Mouse (Mus musculus): ENCODE results near the gene Nmrk1. TPM values are rescaled to one million over a fixed set of nuclear protein-coding genes. Genes with fewer than 3 reads are reported as not detected.

Gene Nmrk1
- total RNA-seq, 2 experiments from 2014 or later, result 2.6 to 3.0 TPM

- intact Hi-C loops (cut with DNase I), result no loop called here
- DNase-seq, result no peak
Measured at GRCm38 (mm10) chr19:18692768-18693167, 61.0 kb downstream of the Nmrk1 start.

- intact Hi-C loops (cut with DNase I), result no loop called here
- DNase-seq, result no peak
Measured at GRCm38 (mm10) chr19:18695116-18695515, 63.4 kb downstream of the Nmrk1 start.

- no peak for DNase-seq
- intact Hi-C loops (cut with DNase I), result no loop called here
Measured at GRCm38 (mm10) chr19:18695552-18695951, 63.8 kb downstream of the Nmrk1 start.

Other genes with a start within 250 kb of the Nmrk1 start
- gene Ostf1, start 127 bp upstream of the Nmrk1 start, total RNA-seq (2021), result 10 to 100 TPM; 37.8 to 42.5 TPM
- gene Carnmt1, start 38.8 kb downstream of the Nmrk1 start, total RNA-seq (2021), result 10 to 100 TPM; 32.2 to 35.5 TPM
- gene D030056L22Rik, start 81.2 kb downstream of the Nmrk1 start, total RNA-seq (2021), result 10 to 100 TPM in 1 of 2 experiments, 1 to 10 TPM in 1; 8.6 to 11.1 TPM
- under 1 TPM; 0.11 TPM for gene Trpm6, start 118.0 kb downstream of the Nmrk1 start, total RNA-seq (2021)